Mouse (Mus musculus) macrophage (primary cell): ENCODE data around the gene Pias1. TPM values are rescaled to one million over a fixed set of nuclear protein-coding genes. Genes with fewer than 3 reads are reported as not detected.

Experiments
- H3K27ac ChIP-seq: fragments of 350-480 bp; formaldehyde crosslinking; 2 replicates; pipeline ENCODE4 v1.9.0; 2021
- H3K36me3 ChIP-seq: fragments of 350-480 bp; formaldehyde crosslinking; 2 replicates; pipeline ENCODE4 v1.9.0; 2021; ENCODE audit errors: inconsistent target
- H3K4me3 ChIP-seq: fragments of 350-480 bp; formaldehyde crosslinking; 2 replicates; pipeline ENCODE4 v1.9.0; 2021; ENCODE audit errors: inconsistent target
- H3K79me2 ChIP-seq: fragments of 350-480 bp; formaldehyde crosslinking; 2 replicates; pipeline ENCODE4 v1.9.0; 2021; ENCODE audit errors: inconsistent target
- WGBS: methylation state at CpG from one replicate; pipeline ENCODE4 v1.1.7; 2026; ENCODE audit warnings: inconsistent platforms; ENCODE audit not compliant: missing documents; 5-methylcytosine and 5-hydroxymethylcytosine counted together
- polyA plus RNA-seq: library from polyadenylated mRNA; stranded (reverse); fragments of 250-400 nt; gene quantifications from 3 replicates; pipeline ENCODE4 v1.2.4, GENCODE M21; 2018; ENCODE audit warnings: inconsistent platforms

The Pias1 gene
- polyA plus RNA-seq, 1 experiment from 2014 or later, result 40.5 TPM

DNA sequence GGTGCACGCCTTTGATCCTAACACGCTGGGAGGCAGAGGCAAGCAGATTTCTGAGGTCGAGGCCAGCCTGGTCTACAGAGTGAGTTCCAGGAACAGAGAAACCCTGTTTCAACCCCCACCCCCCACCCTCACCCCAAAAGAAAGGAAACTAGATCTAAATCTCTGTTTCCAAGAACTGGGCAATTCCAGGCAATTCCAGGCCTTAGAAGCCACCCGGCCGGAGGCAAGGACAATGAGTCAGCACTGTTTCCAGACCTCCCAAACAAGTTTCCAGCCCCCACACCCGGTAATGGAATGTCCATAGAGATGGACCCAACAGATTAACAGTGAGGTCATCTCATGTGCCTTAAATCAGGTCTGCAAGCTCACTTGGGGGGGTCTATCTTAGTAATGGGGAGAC is 157.8 kb downstream of the Pias1 start:
- peak overlapping the region; percentile 49 for H3K27ac ChIP-seq
- H3K36me3 ChIP-seq, result no peaks in the 10 kb centered on the region
- H3K79me2 ChIP-seq, result no peaks in the 10 kb centered on the region
- no peak overlapping the region for H3K4me3 ChIP-seq
- WGBS, result 88% methylated on average over 6 of the region's 6 CpGs

GRCm38 (mm10) chr9:62828662-62829086 is 159.1 kb downstream of the Pias1 start:
- H3K36me3 ChIP-seq, result no peaks in the 10 kb centered on the region
- under 1% methylated on average over 23 of the region's 23 CpGs for WGBS
- peak overlapping the region; percentile 49 for H3K27ac ChIP-seq
- peak overlapping the region; percentile 14; the same call in 1 of the 2 replicates for H3K4me3 ChIP-seq
- H3K79me2 ChIP-seq, result no peaks in the 10 kb centered on the region

Other genes with a start within 250 kb of the Pias1 start
- 38.2 to 44.0 TPM (median 38.7 TPM) in 3 replicates for gene Fem1b, start 176.0 kb downstream of the Pias1 start, polyA plus RNA-seq
- gene Cln6, start 149.1 kb downstream of the Pias1 start, polyA plus RNA-seq, result 44.8 to 72.8 TPM (median 61.4 TPM) in 3 replicates
- 0.62 to 1.1 TPM (median 0.63 TPM) in 3 replicates for gene Calml4, start 129.8 kb downstream of the Pias1 start, polyA plus RNA-seq
- 0.04 TPM in 1 of 3 replicates, not detected in the others for gene Skor1, start 161.0 kb upstream of the Pias1 start, polyA plus RNA-seq